Mouse (Mus musculus): Measurements from ENCODE around the gene Uso1. TPM values are rescaled to one million over a fixed set of nuclear protein-coding genes. Genes with fewer than 3 reads are reported as not detected.

Uso1 gene
- polyA plus RNA-seq, 1 experiment from 2014 or later: 44.7 TPM

- WGBS: 91% methylated on average over 5 of the region's 5 CpGs
These were observed 26.9 kb upstream of the Uso1 start for GRCm38 (mm10) chr5:92110818-92111355.

GRCm38 (mm10) chr5:92112175-92112574 is 25.6 kb upstream of the Uso1 start:
- Histone ChIP-seq H3K4me1 (peaks cover 9% of the 10 kb centered on the region), H3K9me3 (replicated peaks) (no peaks in the 10 kb centered on the region), H3K27ac (no peak overlapping the region), H3K36me3 (0 out of 2 replicates have a peak, but pooled peaks cover 2% of the 10 kb centered on the region), H3K27me3 (ENCODE audit: low read depth, poor library complexity, severe bottlenecking) (peaks cover 7% of the 10 kb centered on the region; the same call in 1 of the 2 replicates), H3K4me3 (peak overlapping the region; percentile 32)
- 13% methylated on average over 6 of the region's 6 CpGs for WGBS
- DNase-seq (ENCODE audit: low spot score): no peak

More at GRCm38 (mm10) chr5:92110818-92111355, 26.9 kb upstream of the Uso1 start:
- no peaks in the 10 kb centered on the region for H3K9me3 ChIP-seq (replicated peaks)
- H3K36me3 ChIP-seq: 0 out of 2 replicates have a peak, but pooled peaks cover 2% of the 10 kb centered on the region
- H3K4me1 ChIP-seq: peaks cover 16% of the 10 kb centered on the region
- H3K4me3 ChIP-seq: no peak overlapping the region
- no peak overlapping the region for H3K27ac ChIP-seq
- H3K27me3 ChIP-seq (ENCODE audit: low read depth, poor library complexity, severe bottlenecking): peaks cover 7% of the 10 kb centered on the region; the same call in 1 of the 2 replicates
- no peak for DNase-seq (ENCODE audit: low spot score)

DNA sequence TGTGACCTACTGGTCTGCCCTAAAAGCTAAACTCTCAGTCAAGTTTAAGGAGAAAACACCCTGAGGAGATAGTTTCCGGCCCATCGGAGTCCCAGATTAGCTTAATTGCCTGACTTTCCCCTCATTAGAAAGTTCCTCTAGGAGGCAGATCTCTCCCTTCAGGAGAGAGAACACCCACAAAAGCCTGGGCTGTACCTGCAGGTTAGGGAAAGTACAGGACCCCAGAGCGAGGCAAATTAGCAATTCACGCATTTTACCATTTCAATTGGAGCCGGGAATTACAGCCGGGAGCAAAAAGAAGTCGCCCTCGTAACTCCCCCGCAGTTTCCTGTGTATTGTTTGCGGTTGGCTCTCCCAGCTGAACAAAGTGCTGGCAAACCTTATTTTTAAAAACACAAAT is 25.2 kb upstream of the Uso1 start:
- no peak for DNase-seq (ENCODE audit: low spot score)
- WGBS: 2% methylated on average over 10 of the region's 10 CpGs
- Histone ChIP-seq H3K4me3 (peak overlapping the region; percentile 32), H3K36me3 (0 out of 2 replicates have a peak, but pooled peaks cover 2% of the 10 kb centered on the region), H3K4me1 (peaks cover 9% of the 10 kb centered on the region), H3K9me3 (replicated peaks) (no peaks in the 10 kb centered on the region), H3K27me3 (ENCODE audit: low read depth, poor library complexity, severe bottlenecking) (peaks cover 7% of the 10 kb centered on the region; the same call in 1 of the 2 replicates), H3K27ac (no peak overlapping the region)

DNA sequence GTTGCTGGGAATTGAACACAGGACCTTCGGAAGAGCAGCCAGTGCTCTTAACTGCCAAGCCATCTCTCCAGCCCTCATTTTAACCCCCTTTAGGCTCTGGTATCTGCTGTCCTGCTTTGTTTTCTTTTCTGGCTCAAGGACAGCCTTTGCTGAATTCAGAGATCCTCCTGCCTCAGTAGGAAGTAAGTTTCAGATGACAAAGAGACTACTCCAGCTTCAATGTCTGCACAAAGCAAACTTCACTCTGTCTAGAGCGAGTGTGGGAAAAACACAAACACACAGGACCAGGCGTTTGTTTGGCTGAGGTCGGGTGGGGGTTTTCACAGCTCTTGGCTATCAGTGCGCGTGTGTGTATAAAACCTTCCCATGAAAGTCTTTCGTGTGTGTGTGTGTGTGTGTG is 24.3 kb upstream of the Uso1 start:
- Histone ChIP-seq H3K36me3 (0 out of 2 replicates have a peak, but pooled peaks cover 2% of the 10 kb centered on the region), H3K4me1 (peaks cover 9% of the 10 kb centered on the region), H3K27ac (no peak overlapping the region), H3K9me3 (replicated peaks) (no peaks in the 10 kb centered on the region), H3K27me3 (ENCODE audit: low read depth, poor library complexity, severe bottlenecking) (peaks cover 7% of the 10 kb centered on the region; the same call in 1 of the 2 replicates), H3K4me3 (no peak overlapping the region)
- 91% methylated on average over 7 of the region's 7 CpGs for whole genome bisulfite sequencing
- DNase-seq (ENCODE audit: low spot score): no peak

- no peak for DNase-seq (ENCODE audit: low spot score)
- 90% methylated on average over 6 of the region's 6 CpGs for WGBS
- Histone ChIP-seq H3K4me1 (peaks cover 9% of the 10 kb centered on the region), H3K4me3 (no peak overlapping the region), H3K9me3 (replicated peaks) (no peaks in the 10 kb centered on the region), H3K36me3 (0 out of 2 replicates have a peak, but pooled peaks cover 2% of the 10 kb centered on the region), H3K27me3 (ENCODE audit: low read depth, poor library complexity, severe bottlenecking) (peaks cover 7% of the 10 kb centered on the region; the same call in 1 of the 2 replicates), H3K27ac (no peak overlapping the region)
These were observed 23.5 kb upstream of the Uso1 start for GRCm38 (mm10) chr5:92114223-92114622.

DNA sequence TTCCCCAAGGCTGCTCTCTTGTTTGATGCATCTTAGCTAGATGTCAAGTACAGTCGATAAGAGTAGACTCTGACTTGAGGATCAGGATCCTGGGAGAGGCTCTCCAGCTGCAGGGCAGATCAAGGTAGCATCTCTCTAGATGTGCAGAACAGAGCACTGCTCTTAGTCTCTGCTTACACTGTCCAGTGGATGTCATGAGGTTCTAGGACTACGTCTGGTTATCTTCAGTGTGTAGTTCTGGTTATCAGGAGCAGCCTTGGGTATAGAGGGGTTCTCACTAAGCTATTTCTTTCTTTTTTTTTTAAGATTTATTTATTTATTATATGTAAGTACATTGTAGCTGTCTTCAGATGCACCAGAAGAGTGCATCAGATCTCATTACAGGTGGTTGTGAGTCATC is 22.8 kb upstream of the Uso1 start:
- Histone ChIP-seq H3K4me3 (no peak overlapping the region), H3K27me3 (ENCODE audit: low read depth, poor library complexity, severe bottlenecking) (peaks cover 7% of the 10 kb centered on the region; the same call in 1 of the 2 replicates), H3K9me3 (replicated peaks) (no peaks in the 10 kb centered on the region), H3K4me1 (peaks cover 9% of the 10 kb centered on the region), H3K27ac (no peak overlapping the region), H3K36me3 (0 out of 2 replicates have a peak, but pooled peaks cover 2% of the 10 kb centered on the region)
- no peak for DNase-seq (ENCODE audit: low spot score)
- WGBS: 91% methylated on average over 2 of the region's 2 CpGs

DNA sequence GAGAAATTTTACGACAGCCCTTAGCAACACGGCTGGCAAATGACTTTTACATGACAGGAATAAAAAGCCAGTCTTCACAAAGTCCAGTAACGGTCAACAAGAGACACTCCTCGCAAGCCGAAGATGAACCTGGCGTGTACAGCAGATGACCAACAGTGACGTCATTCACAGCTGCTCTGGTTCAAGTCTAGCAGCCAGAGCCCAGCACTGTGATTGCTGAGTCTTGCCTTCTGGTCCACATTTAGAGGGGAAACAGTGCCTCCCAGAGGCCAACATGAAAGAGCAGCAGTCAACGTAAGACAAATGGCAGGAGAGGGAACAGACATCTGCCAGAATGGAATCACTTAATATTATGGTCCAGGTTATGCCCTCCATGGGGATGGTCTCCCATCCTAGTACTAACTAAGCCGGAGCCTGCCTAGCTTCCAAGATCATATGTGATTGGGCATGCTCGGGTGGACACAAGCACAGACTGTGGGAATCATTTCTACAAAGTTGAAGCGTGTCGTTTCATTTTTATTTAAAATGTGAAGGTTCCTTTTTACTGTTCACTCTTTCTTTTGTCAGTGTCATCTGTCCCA is 19.8 kb upstream of the Uso1 start:
- Histone ChIP-seq H3K9me3 (replicated peaks) (no peaks in the 10 kb centered on the region), H3K27me3 (ENCODE audit: low read depth, poor library complexity, severe bottlenecking) (peaks cover 1% of the 10 kb centered on the region; the same call in 1 of the 2 replicates), H3K27ac (no peak overlapping the region), H3K36me3 (0 out of 2 replicates have a peak, but pooled peaks cover under 1% of the 10 kb centered on the region), H3K4me3 (no peak overlapping the region), H3K4me1 (0 out of 2 replicates have a peak, but pooled peaks cover under 1% of the 10 kb centered on the region)
- 58% methylated on average over 12 of the region's 12 CpGs for WGBS
- DNase-seq (ENCODE audit: low spot score): peak; percentile 50

DNA sequence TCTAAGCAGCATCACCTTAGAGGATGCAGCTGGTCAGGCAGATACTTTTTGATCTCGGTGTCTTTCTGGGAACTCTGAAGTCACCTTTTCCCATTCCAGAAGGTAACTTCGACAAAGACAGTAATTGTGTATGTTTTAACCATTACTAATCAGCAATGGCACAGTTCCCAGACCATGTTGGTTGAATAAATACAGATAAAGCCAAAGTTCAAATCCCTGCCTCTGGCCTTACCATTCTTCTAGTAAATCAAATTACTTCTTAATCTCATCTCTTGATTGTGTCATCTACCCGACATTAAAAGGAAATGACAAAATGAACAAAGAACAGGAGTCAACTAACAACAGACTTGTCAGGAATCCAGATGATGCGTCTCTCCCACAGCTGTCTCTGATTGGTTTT is 16.1 kb upstream of the Uso1 start:
- no peaks in the 10 kb centered on the region for H3K27me3 ChIP-seq (ENCODE audit: low read depth, poor library complexity, severe bottlenecking)
- no peaks in the 10 kb centered on the region for H3K9me3 ChIP-seq (replicated peaks)
- H3K36me3 ChIP-seq: peaks cover 10% of the 10 kb centered on the region
- H3K4me3 ChIP-seq: no peak overlapping the region
- DNase-seq (ENCODE audit: low spot score): no peak
- no peaks in the 10 kb centered on the region for H3K4me1 ChIP-seq
- H3K27ac ChIP-seq: no peak overlapping the region
- 95% methylated on average over 4 of the region's 4 CpGs for WGBS

DNA sequence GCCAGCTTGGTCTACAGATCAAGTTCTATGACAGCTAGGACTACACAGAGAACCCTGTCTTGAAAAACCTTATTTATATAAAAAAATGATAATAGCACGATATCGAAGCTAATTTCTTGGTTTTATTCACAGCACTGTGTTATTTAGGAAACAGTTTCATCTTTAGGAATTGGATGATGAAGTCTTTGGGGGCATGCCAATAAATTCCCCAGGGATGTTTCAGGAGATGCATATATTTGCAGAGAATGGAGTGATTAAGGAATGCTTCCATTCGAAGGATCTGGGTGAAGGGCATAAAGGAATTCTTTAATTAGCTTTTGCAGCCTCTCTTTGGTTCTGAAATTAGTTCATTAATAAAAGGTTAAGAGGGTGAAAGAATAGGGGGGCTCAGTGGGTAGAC is 12.3 kb upstream of the Uso1 start:
- H3K27me3 ChIP-seq (ENCODE audit: low read depth, poor library complexity, severe bottlenecking): no peaks in the 10 kb centered on the region
- WGBS: 91% methylated on average over 3 of the region's 3 CpGs

GRCm38 (mm10) chr5:92127141-92127625 is 10.6 kb upstream of the Uso1 start:
- Histone ChIP-seq H3K27ac (no peak overlapping the region), H3K4me1 (peaks cover 10% of the 10 kb centered on the region), H3K36me3 (peaks cover 24% of the 10 kb centered on the region), H3K9me3 (replicated peaks) (no peaks in the 10 kb centered on the region), H3K27me3 (ENCODE audit: low read depth, poor library complexity, severe bottlenecking) (no peaks in the 10 kb centered on the region), H3K4me3 (no peak overlapping the region)
- 74% methylated on average over 9 of the region's 9 CpGs for WGBS
- DNase-seq (ENCODE audit: low spot score): no peak

More for the DNA sequence above, 12.3 kb upstream of the Uso1 start:
- no peak for DNase-seq (ENCODE audit: low spot score)
- Histone ChIP-seq H3K9me3 (replicated peaks) (no peaks in the 10 kb centered on the region), H3K4me3 (no peak overlapping the region), H3K27ac (no peak overlapping the region), H3K4me1 (peaks cover 10% of the 10 kb centered on the region), H3K36me3 (peaks cover 13% of the 10 kb centered on the region)

DNA sequence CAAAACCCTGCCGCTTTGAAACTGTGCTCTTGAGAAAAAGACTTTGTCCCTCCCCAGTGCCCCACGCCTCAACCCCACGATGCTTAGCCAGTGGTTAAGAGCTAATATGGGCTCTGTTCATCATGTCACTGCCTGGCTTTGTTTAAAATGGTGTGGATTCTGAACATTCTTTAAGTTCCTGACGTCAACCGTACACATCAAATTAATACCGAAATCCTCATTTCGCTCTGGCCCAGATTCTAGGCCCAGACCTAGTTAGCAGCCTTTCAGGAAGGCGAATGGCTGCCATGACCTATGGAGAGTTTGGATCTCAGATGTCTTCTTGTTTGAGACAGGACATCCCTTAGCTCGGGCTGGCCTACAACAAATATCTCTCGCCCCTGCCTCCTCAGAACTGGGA is 10.0 kb upstream of the Uso1 start:
- Histone ChIP-seq H3K9me3 (replicated peaks) (no peaks in the 10 kb centered on the region), H3K27me3 (ENCODE audit: low read depth, poor library complexity, severe bottlenecking) (no peaks in the 10 kb centered on the region), H3K4me1 (peaks cover 10% of the 10 kb centered on the region), H3K27ac (no peak overlapping the region), H3K36me3 (peaks cover 24% of the 10 kb centered on the region), H3K4me3 (no peak overlapping the region)
- DNase-seq (ENCODE audit: low spot score): no peak
- WGBS: 94% methylated on average over 10 of the region's 10 CpGs

GRCm38 (mm10) chr5:92128570-92128969 is 9.2 kb upstream of the Uso1 start:
- peaks cover 10% of the 10 kb centered on the region for H3K4me1 ChIP-seq
- H3K27me3 ChIP-seq (ENCODE audit: low read depth, poor library complexity, severe bottlenecking): no peaks in the 10 kb centered on the region
- 12% methylated on average over 8 of the region's 8 CpGs for WGBS
- no peaks in the 10 kb centered on the region for H3K9me3 ChIP-seq (replicated peaks)
- H3K27ac ChIP-seq: no peak overlapping the region
- no peak for DNase-seq (ENCODE audit: low spot score)
- H3K36me3 ChIP-seq: peaks cover 27% of the 10 kb centered on the region
- H3K4me3 ChIP-seq: no peak overlapping the region

DNA sequence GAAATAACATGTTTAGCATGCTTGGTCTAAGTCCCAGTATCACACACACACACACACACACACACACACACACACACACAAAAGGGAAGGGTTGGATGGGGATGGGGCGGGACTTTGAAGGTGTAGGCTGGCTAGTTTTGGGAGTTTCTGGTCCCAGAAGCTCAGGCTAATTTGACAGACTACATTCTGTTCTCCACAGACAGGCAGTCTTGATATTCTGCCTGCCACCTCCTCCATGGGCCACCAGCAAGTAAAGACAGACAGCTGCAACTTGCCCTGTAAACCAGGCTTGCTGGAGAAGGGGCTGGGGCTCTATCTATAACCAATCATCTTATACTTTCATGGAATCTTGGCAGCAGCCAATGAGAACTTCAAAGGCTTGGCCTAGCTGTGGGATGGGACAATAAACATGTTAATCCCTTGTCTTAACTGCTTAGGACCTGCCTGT is 8.4 kb upstream of the Uso1 start:
- H3K4me3 ChIP-seq: no peak overlapping the region

More for the DNA sequence above, 8.4 kb upstream of the Uso1 start:
- Histone ChIP-seq H3K27me3 (ENCODE audit: low read depth, poor library complexity, severe bottlenecking) (no peaks in the 10 kb centered on the region), H3K9me3 (replicated peaks) (no peaks in the 10 kb centered on the region), H3K4me1 (peaks cover 10% of the 10 kb centered on the region), H3K36me3 (peaks cover 27% of the 10 kb centered on the region), H3K27ac (no peak overlapping the region)
- 82% methylated on average over 1 of the region's 1 CpGs for WGBS
- DNase-seq (ENCODE audit: low spot score): no peak
